ENCODE assay signal across 17 mouse cellular contexts in genomic region chr2:138085390-138085789, GRCm38 (mm10).
DNase-seq lines count a peak whose midpoint lies in the region; ATAC-seq lines count a peak whose summit lies in the region.
"Had no signal": no experiment of that assay in that cellular context is flagged by ENCODE, and none has a peak within 500 bp of the region (broad histone marks: within the 10 kb centered on the region; RNA-seq: fewer than 3 reads in every experiment).

No protein-coding gene starts in this region.

- peak; percentile 80 for ATAC-seq in forebrain, embryonic 15.5 days (replicated peaks)
- ATAC-seq in forebrain, embryonic 12.5 days (ENCODE audit: low FRiP score): no peak
- no peak for ATAC-seq in megakaryocyte-erythroid progenitor cell, adult 5-6 weeks (replicated peaks; ENCODE audit: low FRiP score, low TSS enrichment, poor library complexity, severe bottlenecking)
- no peak for ATAC-seq in kidney, embryonic 15.5 days (replicated peaks; ENCODE audit: low FRiP score)
- ATAC-seq: intestine, embryonic 16.5 days; midbrain, embryonic 16.5 days had no signal

- WGBS in forebrain, embryonic 15.5 days: 59% methylated on average over 6 of the region's 6 CpGs
- 91% methylated on average over 6 of the region's 6 CpGs for WGBS in forebrain, embryonic 12.5 days
- WGBS in kidney, embryonic 15.5 days: 83% methylated on average over 6 of the region's 6 CpGs

- 0 out of 2 replicates have a peak overlapping the region, but pooled peaks have one; percentile 19 for H3K27ac ChIP-seq in forebrain, embryonic 15.5 days (replicated peaks)
- H3K27ac ChIP-seq in forebrain, embryonic 12.5 days: no peak overlapping the region
- H3K27ac ChIP-seq in kidney, embryonic 15.5 days: no peak overlapping the region
- H3K27ac ChIP-seq: embryonic facial prominence, embryonic 12.5 days; heart, adult 2 months; limb, embryonic 15.5 days; neural tube, embryonic 15.5 days had no signal

- no peaks in the 10 kb centered on the region for H3K27me3 ChIP-seq in forebrain, embryonic 15.5 days
- H3K27me3 ChIP-seq in forebrain, embryonic 12.5 days: no peaks in the 10 kb centered on the region
- H3K27me3 ChIP-seq in kidney, embryonic 15.5 days: no peaks in the 10 kb centered on the region
- H3K27me3 ChIP-seq: embryonic facial prominence, embryonic 12.5 days; limb, embryonic 15.5 days; neural tube, embryonic 15.5 days had no signal

- no peaks in the 10 kb centered on the region for H3K36me3 ChIP-seq in forebrain, embryonic 15.5 days
- H3K36me3 ChIP-seq in forebrain, embryonic 12.5 days (replicated peaks): no peaks in the 10 kb centered on the region
- H3K36me3 ChIP-seq in kidney, embryonic 15.5 days: no peaks in the 10 kb centered on the region
- H3K36me3 ChIP-seq: embryonic facial prominence, embryonic 12.5 days; limb, embryonic 15.5 days; neural tube, embryonic 15.5 days had no signal

- peak; percentile 87 for DNase-seq in brain, adult 2 months (ENCODE audit: low read depth, low spot score)
- peak; percentile 47 for DNase-seq in cerebellum, adult 9-11 months
- DNase-seq in layer of hippocampus, adult 8-10 months (ENCODE audit: low spot score in 2 of 2): peak; percentile 28 to 67
- no peak for DNase-seq in urinary bladder, postnatal 14 days (ENCODE audit: low spot score)
- DNase-seq: heart, adult 2 months; heart, postnatal 36 days; lung, postnatal 14 days; thymus, adult 18-20 months had no signal

- no peak overlapping the region for H3K4me2 ChIP-seq in forebrain, embryonic 15.5 days (replicated peaks)
- no peak overlapping the region for H3K4me2 ChIP-seq in forebrain, embryonic 12.5 days
- no peak overlapping the region for H3K4me2 ChIP-seq in kidney, embryonic 15.5 days
- H3K4me2 ChIP-seq: embryonic facial prominence, embryonic 12.5 days; limb, embryonic 15.5 days; neural tube, embryonic 15.5 days had no signal

- no peaks in the 10 kb centered on the region for H3K9me3 ChIP-seq in forebrain, embryonic 15.5 days
- H3K9me3 ChIP-seq in forebrain, embryonic 12.5 days: no peaks in the 10 kb centered on the region
- no peaks in the 10 kb centered on the region for H3K9me3 ChIP-seq in kidney, embryonic 15.5 days (replicated peaks)
- H3K9me3 ChIP-seq: embryonic facial prominence, embryonic 12.5 days; limb, embryonic 15.5 days; neural tube, embryonic 15.5 days had no signal

- H3K9ac ChIP-seq in forebrain, embryonic 15.5 days (replicated peaks): no peak overlapping the region
- H3K9ac ChIP-seq in forebrain, embryonic 12.5 days: no peak overlapping the region
- no peak overlapping the region for H3K9ac ChIP-seq in kidney, embryonic 15.5 days
- H3K9ac ChIP-seq: embryonic facial prominence, embryonic 12.5 days; limb, embryonic 15.5 days; neural tube, embryonic 15.5 days had no signal

- no peak overlapping the region for H3K4me3 ChIP-seq in forebrain, embryonic 15.5 days
- H3K4me3 ChIP-seq in forebrain, embryonic 12.5 days (replicated peaks): no peak overlapping the region
- H3K4me3 ChIP-seq in kidney, embryonic 15.5 days (replicated peaks): no peak overlapping the region
- H3K4me3 ChIP-seq: embryonic facial prominence, embryonic 12.5 days; heart, adult 2 months; limb, embryonic 15.5 days; neural tube, embryonic 15.5 days had no signal

- 0 out of 2 replicates have a peak, but pooled peaks cover 4% of the 10 kb centered on the region for H3K4me1 ChIP-seq in forebrain, embryonic 15.5 days
- no peaks in the 10 kb centered on the region for H3K4me1 ChIP-seq in forebrain, embryonic 12.5 days
- H3K4me1 ChIP-seq in kidney, embryonic 15.5 days: no peaks in the 10 kb centered on the region
- H3K4me1 ChIP-seq: embryonic facial prominence, embryonic 12.5 days; limb, embryonic 15.5 days; neural tube, embryonic 15.5 days had no signal
